Mouse (Mus musculus) left cerebral cortex, adult 18-20 months (tissue): ENCODE measurements around the gene Gak. TPM values are rescaled to one million over a fixed set of nuclear protein-coding genes. Genes with fewer than 3 reads are reported as not detected.

ENCODE experiments used
- DNase-seq, 2 experiments: peaks; one replicate each; pipeline ENCODE4 v3.0.0; 2021 to 2022; ENCODE audit warnings: low spot score in 2 of 2, mixed read lengths in 1 of 2
- long read RNA-seq, 2 experiments: library from polyadenylated mRNA; stranded (forward); transcript quantifications; one replicate each; pipeline ENCODE4 v2.0.0; 2021
- total RNA-seq, 2 experiments: library from RNA; stranded (reverse); gene quantifications; 2 replicates each; pipeline ENCODE4 v1.2.3; 2021

Gak gene
- 10 to 100 TPM; 95.7 to 98.5 TPM for total RNA-seq
- long read RNA-seq, experiment 1, full-length matches to known transcripts = 6 of 39 reads
- long read RNA-seq, experiment 1, partial matches to known transcripts = 24 of 39 reads
- long read RNA-seq, experiment 1, other reads (novel, unspliced or antisense) = 9 of 39 reads
- long read RNA-seq, experiment 2, full-length matches to known transcripts = 5 of 22 reads
- long read RNA-seq, experiment 2, partial matches to known transcripts = 11 of 22 reads
- long read RNA-seq, experiment 2, other reads (novel, unspliced or antisense) = 6 of 22 reads

DNA sequence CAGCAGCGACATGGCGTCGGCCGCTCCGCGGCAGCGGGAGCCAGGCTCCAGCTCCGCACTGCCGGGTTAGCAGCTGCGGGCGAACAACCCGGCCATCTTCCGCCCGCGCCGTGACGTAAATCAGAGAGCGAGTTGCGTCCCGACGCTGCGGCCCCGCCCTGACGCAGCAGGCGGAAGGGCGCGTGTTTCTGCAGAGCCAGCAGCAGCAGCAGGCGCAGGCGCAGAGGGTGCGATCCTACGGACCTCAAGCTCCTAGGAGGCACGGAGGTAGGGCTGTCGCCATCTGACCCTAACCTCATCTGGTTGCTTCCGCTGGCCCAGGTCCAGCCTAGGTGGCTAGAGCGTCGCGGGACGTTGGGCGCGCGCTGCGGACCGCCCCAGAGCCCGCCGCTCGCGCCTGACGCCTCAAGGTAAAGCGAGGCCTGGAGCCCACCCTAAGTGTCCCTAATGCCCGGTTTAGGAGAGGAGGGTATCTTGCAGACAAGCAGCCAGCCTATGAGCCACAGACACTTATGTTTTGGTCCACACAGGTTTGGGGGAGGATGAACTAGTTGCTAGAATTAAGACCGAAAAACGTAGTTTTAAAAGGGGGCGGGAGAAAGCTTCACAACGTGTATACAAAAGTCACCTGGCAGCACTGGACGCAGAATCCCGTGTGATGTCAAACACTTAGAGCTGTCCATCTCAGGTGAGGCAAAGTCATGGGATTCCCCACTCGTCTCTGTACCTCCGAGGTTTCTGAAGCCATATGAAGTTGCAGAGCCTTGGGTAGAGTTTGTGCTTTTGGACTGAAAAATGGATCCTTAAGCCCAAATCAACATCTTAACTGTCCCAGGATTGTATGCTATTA lies at the start of gene Gak, which contains the start of gene Tmem175:
Gene Gak, minus strand, starts transcription at position 122 of the 850 bp plus-strand sequence.
Gene Tmem175, plus strand, starts transcription at position 137 of the 850 bp plus-strand sequence.
- DNase-seq = peak; percentile 92 to 96

DNA sequence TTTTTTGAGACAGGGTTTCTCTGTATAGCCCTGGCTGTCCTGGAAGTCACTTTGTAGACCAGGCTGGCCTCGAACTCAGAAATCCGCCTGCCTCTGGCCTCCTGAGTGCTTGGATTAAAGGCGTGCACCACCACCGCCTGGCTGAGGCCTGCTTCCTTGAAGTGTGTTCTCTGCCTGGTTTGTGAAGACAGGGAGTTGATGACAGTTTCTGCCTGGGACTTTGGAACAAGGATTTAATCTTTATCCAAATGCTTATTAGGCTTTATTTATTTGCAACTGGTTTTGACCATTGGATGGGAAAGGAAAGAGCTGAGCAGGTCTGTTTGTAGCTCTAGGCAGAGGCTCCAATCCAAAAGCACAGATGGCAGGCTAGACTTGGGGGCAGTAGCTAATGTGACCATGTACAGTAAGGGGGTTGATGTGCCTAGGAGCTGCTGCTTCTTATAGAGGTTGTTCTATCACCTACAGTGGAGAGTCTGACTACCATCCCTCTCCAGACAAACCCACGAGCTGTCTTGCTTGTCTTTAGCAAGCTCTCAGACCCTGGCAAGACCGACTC lies 48.8 kb upstream of the Gak start:
- no peak for DNase-seq

DNA sequence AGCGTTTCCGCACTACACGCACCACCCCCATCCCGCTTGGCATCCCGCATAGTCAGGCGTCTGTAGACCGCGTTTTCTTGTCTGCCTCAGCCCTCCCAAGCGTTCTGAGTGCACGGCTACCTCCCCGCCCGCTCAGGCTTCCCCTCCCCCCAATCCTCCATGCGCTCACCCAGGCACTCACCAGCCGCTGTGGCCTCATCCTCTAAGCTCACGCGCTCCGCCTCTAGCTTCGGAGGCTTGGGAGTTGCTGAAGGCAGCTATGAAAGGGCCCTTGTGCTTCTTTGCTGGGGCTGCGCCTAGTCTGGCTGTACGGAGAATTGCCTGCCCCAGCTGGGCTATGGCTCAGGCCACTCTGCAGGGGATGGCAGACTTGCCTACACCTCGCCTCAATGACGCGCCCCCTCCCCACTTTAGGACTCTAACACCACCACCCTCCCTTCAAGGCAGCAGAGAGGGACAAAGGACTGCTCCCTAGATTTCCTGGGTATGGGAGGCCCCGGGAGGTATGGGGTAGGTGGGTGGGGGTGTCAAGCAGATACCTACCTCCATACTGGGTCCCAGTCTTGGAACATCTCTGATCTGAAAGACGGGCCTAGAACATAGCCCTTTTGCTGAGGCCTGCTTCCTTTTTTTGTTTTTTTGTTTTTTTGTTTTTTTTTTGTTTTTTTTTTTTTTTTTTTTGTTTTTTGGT lies 48.2 kb upstream of the Gak start:
- peak; percentile 72 to 83 for DNase-seq

DNA sequence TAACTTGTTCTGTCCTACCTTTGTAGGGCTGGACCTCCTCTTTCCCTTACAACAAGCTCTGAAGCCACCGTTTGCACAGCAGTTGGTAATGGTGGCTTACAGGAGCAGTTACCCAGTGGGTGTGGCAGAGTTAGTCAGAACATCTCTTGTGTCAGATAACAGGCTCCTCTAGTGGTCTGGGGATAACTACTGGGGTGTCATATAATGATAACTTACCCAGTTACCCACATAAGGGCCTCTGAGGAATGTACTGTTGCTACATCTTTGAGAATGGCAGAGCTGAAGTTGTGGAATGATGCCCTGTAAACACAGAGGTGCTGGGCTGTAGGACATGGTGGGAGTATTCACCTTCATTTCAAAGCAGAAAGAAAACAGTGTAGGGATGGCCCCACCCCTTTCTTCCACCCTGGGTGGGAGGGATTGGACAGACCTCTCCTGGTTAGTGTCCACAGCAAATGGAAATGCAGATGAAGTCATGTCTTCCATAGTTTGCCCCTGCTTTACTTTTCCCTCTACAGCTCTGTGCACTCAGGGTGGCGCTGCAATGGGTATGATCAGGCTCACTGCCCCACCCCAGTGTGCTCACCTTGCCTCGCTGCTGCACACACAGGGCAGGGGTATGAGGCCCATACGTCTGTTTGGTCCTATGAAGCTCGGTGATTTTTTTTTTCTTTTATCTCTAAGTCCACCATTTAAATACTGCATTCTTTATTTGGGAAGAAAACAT lies 47.4 kb upstream of the Gak start:
- DNase-seq = no peak

DNA sequence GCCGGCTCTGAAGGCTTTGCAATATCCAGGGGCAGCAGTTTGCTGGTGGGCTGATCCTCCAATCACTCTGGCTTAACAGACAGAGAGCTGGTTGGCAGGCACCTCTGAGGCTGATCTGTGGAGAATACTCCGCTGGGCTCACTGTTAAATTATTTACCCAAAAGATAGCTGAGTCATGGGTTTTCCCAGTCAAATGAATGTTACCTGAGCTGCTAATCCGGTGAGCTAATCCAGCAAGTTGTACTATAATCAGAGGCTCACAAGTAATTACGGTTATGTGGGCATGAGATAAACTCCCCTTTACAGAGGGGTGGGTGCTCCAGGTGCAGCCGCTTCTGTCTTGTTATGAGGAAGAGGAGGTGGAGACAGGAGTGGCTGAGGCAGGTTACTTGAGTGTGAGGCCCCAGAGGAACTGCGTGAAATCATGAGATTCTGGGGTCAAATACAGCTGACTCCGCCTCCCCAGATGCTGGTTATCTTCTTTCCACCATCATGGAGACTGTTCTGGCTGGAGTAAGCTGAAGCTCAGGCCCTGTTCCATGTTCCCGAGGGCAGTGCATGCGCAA lies 45.8 kb upstream of the Gak start, which contains the start of gene Slc26a1:
Gene Slc26a1, minus strand, starts transcription at position 319 of the 566 bp plus-strand sequence.
- DNase-seq = no peak

DNA sequence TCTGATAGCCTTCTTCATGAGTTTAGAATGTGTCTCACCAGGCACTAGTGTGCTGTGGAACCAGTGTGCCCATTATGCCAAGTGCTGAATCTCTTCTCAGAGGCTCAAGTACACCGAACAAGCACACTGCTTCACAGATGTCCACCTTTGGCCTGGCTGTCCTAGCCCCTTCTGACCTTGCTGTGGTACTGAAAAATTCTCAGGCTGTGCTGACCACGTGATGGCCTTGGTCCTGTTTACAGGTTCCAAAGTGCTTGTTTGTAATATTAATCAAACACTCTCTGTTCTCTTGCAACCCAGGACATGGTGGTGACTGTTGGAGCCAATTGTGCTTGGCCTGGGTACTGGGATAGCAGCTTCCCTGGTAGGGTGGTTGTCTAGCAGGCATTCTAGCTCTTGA lies 45.1 kb upstream of the Gak start:
- no peak for DNase-seq

DNA sequence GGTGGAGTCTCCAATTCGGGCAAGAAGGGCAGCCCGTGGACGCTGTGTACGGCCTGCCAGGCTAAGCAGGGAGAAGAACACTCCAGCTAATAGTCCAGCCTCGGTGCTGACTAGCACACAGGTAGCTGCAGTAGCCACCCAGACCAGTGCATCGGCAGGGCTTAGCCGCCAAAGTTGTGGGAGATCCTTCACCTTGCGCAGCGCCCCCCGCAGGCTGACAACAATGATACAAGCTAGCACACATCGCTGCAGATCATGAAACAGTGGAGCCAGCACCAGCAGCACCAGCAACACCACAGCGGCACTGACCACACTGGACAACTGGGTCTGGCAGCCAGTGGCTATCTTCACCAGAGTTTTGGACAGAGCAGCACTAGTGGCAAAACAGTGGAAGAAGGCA lies 42.2 kb upstream of the Gak start:
- no peak for DNase-seq

DNA sequence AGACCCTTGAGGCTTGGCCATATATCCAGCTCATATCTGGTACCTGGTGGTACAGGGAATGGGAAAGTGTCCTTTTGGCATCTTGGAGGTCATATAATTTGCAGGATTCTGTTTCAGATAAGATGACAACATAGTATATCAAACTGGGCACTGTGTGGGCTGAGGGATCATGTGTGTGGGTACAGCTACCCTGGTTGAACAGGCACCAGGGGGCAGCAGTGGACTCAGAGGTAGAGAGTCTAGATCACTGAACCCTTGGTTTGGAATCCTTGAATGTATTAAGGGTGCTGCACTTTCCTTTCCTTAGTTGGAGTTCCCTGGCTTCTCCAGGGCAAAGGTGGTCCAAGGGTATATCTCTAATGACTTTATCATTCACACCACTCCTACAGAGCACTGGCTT lies 41.2 kb upstream of the Gak start:
- peak in 1 of 2 experiments; percentile 51 for DNase-seq

DNA sequence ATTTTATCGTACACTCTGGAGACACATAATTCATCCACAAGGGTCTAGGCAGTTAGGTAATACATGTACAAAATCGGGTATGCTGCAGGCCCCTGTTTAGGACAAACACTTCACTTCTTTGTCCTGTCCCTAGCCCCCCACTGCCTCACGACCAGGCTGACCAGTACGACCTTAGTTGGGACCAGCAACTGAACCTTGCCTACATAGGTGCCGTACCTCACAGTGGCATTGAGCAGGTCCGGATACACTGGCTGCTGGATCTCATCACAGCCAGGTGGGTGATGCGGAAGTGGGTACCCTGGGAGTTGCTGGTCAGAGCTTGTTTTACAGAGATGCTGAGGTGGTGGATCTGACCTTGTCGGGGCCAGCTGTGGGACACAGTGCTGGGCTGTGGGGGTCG lies 40.4 kb upstream of the Gak start:
- no peak for DNase-seq

DNA sequence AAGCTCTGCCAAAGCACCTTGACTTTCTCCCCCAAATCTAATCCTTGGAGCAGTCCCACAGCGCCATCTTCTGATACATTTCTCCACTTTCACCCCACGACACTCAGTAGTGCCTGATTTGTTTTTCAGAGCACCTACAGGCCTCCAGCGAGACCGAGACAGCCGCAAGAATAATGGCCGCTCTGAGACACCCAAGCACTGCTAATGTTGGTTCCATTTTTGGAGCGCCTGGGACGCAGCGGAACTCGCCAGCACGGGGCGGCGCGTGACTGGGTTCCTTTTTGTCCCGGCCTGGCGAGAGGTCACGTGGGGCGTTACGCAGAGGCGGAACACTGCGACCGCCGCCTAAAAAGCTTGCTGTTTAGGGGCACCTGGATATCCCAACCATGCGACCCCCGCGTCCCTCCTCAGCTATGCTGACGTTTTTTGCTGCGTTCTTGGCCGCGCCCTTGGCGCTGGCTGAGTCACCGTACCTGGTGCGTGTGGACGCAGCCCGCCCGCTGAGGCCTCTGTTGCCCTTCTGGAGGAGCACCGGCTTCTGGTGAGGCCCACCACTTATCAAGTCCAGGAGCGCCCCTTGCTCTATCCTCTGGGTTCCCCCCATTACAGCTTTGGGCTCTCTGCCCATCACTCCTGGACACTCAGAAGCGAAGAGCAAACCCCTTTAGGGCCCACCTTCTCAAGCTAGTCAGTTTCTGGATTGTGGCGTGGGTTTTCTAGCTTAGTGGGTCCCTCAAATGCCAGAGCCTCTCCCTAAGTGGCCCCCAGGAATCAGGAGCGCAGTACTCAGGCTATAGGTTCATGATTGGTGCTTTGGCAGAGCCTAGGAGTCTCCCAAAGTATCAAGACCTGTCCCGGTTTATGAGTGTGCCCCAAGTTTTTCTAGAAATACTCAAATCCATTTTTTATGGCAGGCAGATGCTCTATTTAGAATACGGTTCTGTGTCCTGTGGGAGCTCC lies 39.7 kb upstream of the Gak start, which contains the start of gene Dgkq:
Gene Dgkq, minus strand, starts transcription at position 696 of the 960 bp plus-strand sequence.
- peak; percentile 87 to 90 for DNase-seq

DNA sequence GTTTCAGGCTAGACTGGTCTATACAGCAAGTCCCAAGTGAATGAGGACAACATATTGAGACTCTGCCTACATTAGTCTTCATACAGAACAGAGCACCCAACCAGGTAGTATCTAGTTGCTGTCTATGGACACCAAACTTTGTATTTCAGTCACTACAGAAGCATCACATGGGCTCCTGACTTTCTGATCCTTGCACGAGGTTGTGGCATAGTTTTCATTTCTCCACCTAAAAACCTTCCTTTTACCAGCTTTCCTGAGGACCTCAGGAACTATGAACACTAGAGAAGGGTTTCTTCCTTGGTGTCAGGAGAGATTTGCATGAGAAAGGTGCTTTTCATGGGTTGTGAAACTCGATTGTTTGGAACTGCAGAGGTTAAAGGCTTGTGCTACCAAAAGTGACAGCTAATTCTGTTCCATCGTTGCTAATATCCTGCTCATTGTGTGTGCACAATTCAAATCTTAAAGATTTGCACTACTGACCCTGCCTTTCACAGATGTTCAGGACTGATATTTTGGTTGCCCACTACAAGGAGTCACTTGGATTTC lies 38.9 kb upstream of the Gak start:
- DNase-seq = no peak

DNA sequence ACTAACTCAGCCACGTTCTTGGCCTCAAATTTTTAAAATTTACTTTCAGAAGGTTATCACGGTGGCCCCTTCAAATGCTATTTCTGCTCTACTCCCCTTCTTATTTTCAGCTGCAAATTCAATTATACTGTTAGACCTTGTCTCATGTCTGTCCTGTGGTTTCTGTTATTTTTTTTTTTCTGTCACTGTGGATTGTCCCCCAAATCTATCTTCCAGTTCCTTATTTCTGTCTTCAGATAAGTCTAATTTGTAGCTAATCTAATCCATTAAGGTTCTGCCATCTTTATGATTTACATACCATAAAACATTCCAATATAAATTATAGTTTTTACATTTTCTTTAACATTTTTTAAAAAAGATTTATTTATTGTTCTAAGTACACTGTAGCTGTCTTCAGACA lies 37.8 kb upstream of the Gak start:
- DNase-seq = no peak

DNA sequence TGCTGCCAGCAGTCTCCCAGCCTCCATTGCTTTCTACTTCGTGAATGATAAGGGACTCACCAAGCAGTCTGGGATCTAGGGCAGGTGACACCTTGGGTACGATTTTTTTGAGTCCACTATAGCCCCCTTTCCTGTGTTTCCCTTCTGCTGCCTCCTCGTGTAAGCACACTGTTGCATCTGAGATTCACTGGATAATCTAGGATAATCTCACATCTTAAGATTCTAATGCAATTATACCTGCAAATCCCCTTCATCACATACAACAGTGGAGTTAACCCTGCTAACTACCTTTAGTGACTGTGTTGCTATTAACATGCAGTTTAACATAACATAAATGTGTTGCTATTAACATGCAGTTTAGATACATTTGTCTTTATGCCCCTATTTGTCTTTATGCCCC lies 35.5 kb upstream of the Gak start:
- no peak for DNase-seq

DNA sequence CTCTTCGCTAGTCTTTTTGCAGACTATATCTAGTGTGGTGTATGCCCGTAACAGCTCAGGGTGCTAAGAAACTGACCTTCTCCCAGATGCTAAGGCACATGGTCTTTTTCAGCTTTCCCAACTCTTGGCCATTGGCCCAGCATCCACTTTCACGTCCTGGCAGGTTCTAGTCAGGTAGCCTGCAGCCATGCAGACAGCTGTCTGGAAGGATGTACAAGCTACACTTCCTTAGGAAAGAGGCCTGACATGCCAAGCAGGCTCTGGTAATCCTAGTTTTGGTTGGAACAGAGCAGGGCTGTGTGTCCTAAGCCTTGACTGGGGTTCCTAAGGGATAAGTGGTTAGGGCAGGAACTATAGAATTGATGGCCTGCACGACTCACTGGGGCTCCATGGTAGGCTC lies 33.2 kb upstream of the Gak start:
- no peak for DNase-seq

DNA sequence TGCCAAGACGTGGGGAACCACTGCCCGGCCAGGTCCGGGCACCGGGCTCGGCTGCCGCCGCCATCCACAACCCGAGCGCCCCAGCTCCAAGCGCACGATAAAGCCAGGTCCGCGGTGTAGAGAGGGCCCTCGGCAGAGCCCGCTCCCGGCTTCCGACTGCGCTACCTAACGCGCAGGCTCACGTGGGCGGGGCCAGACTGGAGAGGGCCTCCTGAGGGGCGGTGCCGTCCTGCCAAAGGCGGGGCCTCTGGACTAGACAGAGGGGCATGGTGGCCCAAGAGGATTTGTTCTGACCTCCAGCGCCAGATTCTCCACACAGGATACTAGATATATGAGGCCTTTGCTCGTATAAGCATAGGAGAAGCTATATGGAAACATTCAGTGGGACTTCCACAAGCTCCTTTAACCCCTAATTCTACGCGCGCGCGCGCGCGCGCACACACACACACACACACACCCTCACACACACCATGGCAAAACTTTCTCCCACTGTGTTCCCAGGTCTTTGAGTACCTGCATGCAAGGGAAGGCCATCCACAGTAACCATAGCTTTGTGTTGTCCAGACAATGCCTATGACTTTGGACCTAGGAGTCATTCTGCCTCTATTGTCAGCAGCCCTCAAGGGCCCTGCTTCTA lies 31.2 kb upstream of the Gak start:
- peak; percentile 92 to 94 for DNase-seq

DNA sequence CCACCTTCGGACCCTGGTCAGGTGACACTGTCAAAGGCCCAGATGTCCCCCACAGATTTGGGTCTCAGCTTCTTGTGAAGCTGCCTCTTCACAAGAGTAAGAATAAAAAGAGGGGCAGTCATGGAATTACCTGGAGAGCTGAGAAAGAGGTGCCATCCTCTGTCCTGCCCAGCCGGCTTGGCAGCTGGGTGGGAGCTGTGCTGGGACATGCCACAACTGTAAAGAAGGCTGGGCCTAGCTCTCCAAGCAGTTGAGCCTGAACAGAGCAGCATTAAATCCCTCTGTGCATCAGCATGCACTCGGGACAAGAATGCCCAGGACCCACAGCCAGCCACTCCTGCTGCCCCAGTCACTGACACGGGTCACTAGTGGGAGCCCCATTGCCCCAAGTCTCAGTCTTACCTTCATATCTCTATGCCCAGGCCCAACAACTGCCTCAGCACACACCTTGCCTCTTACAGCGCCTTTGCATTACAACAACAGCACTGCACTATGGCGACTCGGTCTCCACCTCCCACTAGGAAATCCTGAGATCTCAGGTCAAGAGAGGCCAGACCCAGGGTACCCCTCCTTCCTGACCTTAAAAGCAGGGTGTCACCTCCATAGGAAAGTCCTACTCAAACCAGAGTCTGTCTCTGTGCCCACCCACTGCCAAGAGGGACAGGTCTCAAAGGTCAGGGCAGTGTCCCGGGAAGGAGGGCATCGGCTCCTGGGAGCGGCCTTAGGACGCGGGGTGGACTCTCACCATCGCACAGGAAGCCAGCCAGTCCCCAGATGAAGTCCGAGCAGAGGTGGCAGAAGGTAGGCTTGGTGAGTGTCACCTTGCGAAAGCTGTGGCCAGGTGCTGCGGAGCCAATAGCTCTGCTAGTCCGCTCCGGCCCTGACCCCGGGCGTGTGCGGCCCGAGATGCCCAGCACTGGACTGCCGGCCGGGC lies 30.4 kb upstream of the Gak start, which contains the start of gene Idua:
Gene Idua, plus strand, starts transcription at position 634 of the 934 bp plus-strand sequence.
- DNase-seq = no peak

DNA sequence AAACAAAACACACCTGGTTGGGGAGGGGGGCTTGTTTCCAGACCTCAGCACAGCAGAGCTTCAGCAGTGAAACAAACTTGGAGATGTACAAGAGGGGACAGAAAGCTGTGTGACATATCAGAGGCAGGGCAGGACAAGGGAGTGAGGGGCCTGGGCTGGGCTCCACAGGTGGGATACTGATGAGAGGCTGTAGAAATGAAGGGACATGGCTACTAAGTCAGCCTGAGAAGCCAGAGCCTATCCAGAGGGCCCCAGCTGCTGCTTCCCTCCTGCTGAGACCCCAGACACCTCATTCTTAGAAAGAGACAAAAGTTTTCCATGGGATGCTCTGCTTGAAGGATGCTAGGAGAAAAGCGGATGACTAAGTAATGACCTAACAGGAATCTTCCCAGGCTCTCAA lies 29.1 kb upstream of the Gak start:
- DNase-seq = no peak
